Mouse (Mus musculus) naive thymus-derived CD4-positive, alpha-beta T cell, adult 2 months (primary cell): Measurements from ENCODE around the gene Gm14399.
"Not testable (repeated sequence)": the region's sequence is repeated elsewhere in the genome, so short reads cannot be mapped to it uniquely, and the experiment has no call there.

ENCODE experiments used
- DNase-seq: peaks from one replicate; pipeline ENCODE4 v3.0.0-alpha.2; 2011; ENCODE audit warnings: low read depth

Gm14399 gene

GRCm38 (mm10) chr2:175141993-175142295 lies at the start of gene Gm14399:
TSS of gene Gm14399 (minus strand) at chr2:175142012.
- not testable (repeated sequence) for DNase-seq

GRCm38 (mm10) chr2:175179008-175179407 lies 37.2 kb upstream of the Gm14399 start:
- not testable (repeated sequence) for DNase-seq

GRCm38 (mm10) chr2:175176312-175176711 lies 34.5 kb upstream of the Gm14399 start:
- DNase-seq = no peak

- DNase-seq = not testable (repeated sequence)
Measured at GRCm38 (mm10) chr2:175175401-175176180, 33.8 kb upstream of the Gm14399 start, which contains the start of gene Gm14443. TSS of gene Gm14443 (minus strand) at chr2:175175871.

GRCm38 (mm10) chr2:175174058-175174457 lies 32.2 kb upstream of the Gm14399 start:
- DNase-seq = not testable (repeated sequence)

- DNase-seq = not testable (repeated sequence)
Measured at GRCm38 (mm10) chr2:175172906-175173595, 31.2 kb upstream of the Gm14399 start.

- DNase-seq = no peak
Measured at GRCm38 (mm10) chr2:175172123-175172522, 30.3 kb upstream of the Gm14399 start.

GRCm38 (mm10) chr2:175166870-175167269 lies 25.1 kb upstream of the Gm14399 start:
- DNase-seq = not testable (repeated sequence)

- DNase-seq = not testable (repeated sequence)
Measured at GRCm38 (mm10) chr2:175165110-175165509, 23.3 kb upstream of the Gm14399 start.

GRCm38 (mm10) chr2:175161438-175161837 lies 19.6 kb upstream of the Gm14399 start:
- DNase-seq = not testable (repeated sequence)

GRCm38 (mm10) chr2:175158642-175159041 lies 16.8 kb upstream of the Gm14399 start:
- DNase-seq = no peak

GRCm38 (mm10) chr2:175156696-175157095 lies 14.9 kb upstream of the Gm14399 start:
- no peak for DNase-seq

GRCm38 (mm10) chr2:175141118-175141992 lies 457 bp downstream of the Gm14399 start:
- DNase-seq = peak; percentile 8

GRCm38 (mm10) chr2:175140624-175141023 lies 1.2 kb downstream of the Gm14399 start:
- not testable (repeated sequence) for DNase-seq
